Mouse (Mus musculus) MEL (cell line): Measurements from ENCODE around the gene Bod1. TPM values are rescaled to one million over a fixed set of nuclear protein-coding genes. Genes with fewer than 3 reads are reported as not detected.

ENCODE experiments used
- DNase-seq: peaks from one replicate; pipeline ENCODE4 v3.0.0; 2011; ENCODE audit warnings: low read depth, low spot score
- H3K27ac ChIP-seq: 2 replicates; pipeline ENCODE4 v1.5.1; 2012; ENCODE audit warnings: low read depth, mild to moderate bottlenecking, control low read depth, low read length, moderate library complexity; ENCODE audit not compliant: control insufficient read depth
- H3K27me3 ChIP-seq, 2 experiments: fragments of 150-350 bp in 1 of 2; sonication (generic) in 1 of 2; 2 replicates each; pipeline ENCODE4 v1.6.1; 2012; ENCODE audit warnings: low read length in 2 of 2, mild to moderate bottlenecking in 2 of 2, improper control_type of control experiment in 1 of 2, moderate library complexity in 1 of 2; ENCODE audit not compliant: insufficient read depth in 2 of 2, control insufficient read depth in 1 of 2
- H3K36me3 ChIP-seq, 2 experiments: 2 replicates each; pipeline ENCODE4 v1.6.1; 2012 to 2014; ENCODE audit warnings: low read length in 2 of 2, improper control_type of control experiment in 1 of 2, inconsistent platforms in 1 of 2, mild to moderate bottlenecking in 1 of 2; ENCODE audit not compliant: insufficient read depth in 2 of 2, control insufficient read depth in 1 of 2
- H3K4me1 ChIP-seq, 2 experiments: fragments of 150-350 bp in 1 of 2; sonication (generic) in 1 of 2; 2 replicates each; pipeline ENCODE4 v1.6.1; 2012; ENCODE audit warnings: low read length in 2 of 2, improper control_type of control experiment in 1 of 2, mild to moderate bottlenecking in 1 of 2; ENCODE audit not compliant: insufficient read depth in 2 of 2, control insufficient read depth in 1 of 2
- H3K4me3 ChIP-seq, 2 experiments: fragments of 150-350 bp in 1 of 2; sonication (generic) in 1 of 2; 2 replicates each; pipeline ENCODE4 v1.5.1; 2012; ENCODE audit warnings: low read depth in 2 of 2, low read length in 2 of 2, mild to moderate bottlenecking in 2 of 2, moderate library complexity in 2 of 2, control low read depth in 1 of 2, improper control_type of control experiment in 1 of 2; ENCODE audit not compliant: control insufficient read depth in 1 of 2, insufficient read depth in 1 of 2
- H3K79me2 ChIP-seq: 2 replicates; pipeline ENCODE4 v1.6.1; 2012; ENCODE audit warnings: mild to moderate bottlenecking, low read length, moderate library complexity; ENCODE audit not compliant: control insufficient read depth, poor library complexity, insufficient read depth
- H3K9ac ChIP-seq: 2 replicates; pipeline ENCODE4 v1.6.1; 2012; ENCODE audit warnings: low read depth, mild to moderate bottlenecking, control low read depth, low read length, moderate library complexity; ENCODE audit not compliant: control insufficient read depth, poor library complexity, severe bottlenecking
- H3K9me3 ChIP-seq: fragments of 150-350 bp; sonication (generic); replicated peaks from 2 replicates; pipeline ENCODE4 v1.6.1; 2012; ENCODE audit warnings: mild to moderate bottlenecking, low read length, improper control_type of control experiment, moderate library complexity; ENCODE audit not compliant: insufficient read depth
- CHD1 ChIP-seq: IDR thresholded peaks from 2 replicates; pipeline ENCODE4 v1.6.1; 2012; ENCODE audit warnings: low read depth, mild to moderate bottlenecking, inconsistent platforms, low read length, improper control_type of control experiment
- E2F4 ChIP-seq: IDR thresholded peaks from 2 replicates; pipeline ENCODE4 v1.6.1; 2011; ENCODE audit warnings: low read depth, low read length, improper control_type of control experiment, borderline replicate concordance
- ELF1 ChIP-seq: IDR thresholded peaks from 2 replicates; pipeline ENCODE4 v1.6.1; 2014; ENCODE audit warnings: low read depth, mild to moderate bottlenecking, inconsistent platforms, low read length, improper control_type of control experiment, moderate library complexity
- EP300 ChIP-seq, 2 experiments: IDR thresholded peaks; 2 replicates each; pipeline ENCODE4 v1.6.1; 2011; ENCODE audit warnings: improper control_type of control experiment in 2 of 2, low read length in 2 of 2, low read depth in 1 of 2, mild to moderate bottlenecking in 1 of 2
- ETS1 ChIP-seq: IDR thresholded peaks from 2 replicates; pipeline ENCODE4 v1.6.1; 2012; ENCODE audit warnings: low read depth, mild to moderate bottlenecking, inconsistent platforms, low read length, improper control_type of control experiment, moderate library complexity
- GABPA ChIP-seq: IDR thresholded peaks from 2 replicates; pipeline ENCODE4 v1.6.1; 2012; ENCODE audit warnings: low read depth, mild to moderate bottlenecking, inconsistent platforms, low read length, improper control_type of control experiment, moderate library complexity
- GATA1 ChIP-seq: IDR thresholded peaks from 2 replicates; pipeline ENCODE4 v1.6.1; 2011; ENCODE audit warnings: low read depth, low read length, improper control_type of control experiment
- KAT2A ChIP-seq: conservative IDR thresholded peaks from 2 replicates; pipeline ENCODE4 v1.6.1; 2012; ENCODE audit warnings: low read depth, low read length, improper control_type of control experiment, inconsistent platforms
- MAFK ChIP-seq: IDR thresholded peaks from 2 replicates; pipeline ENCODE4 v1.6.1; 2011; ENCODE audit warnings: low read depth, mild to moderate bottlenecking, low read length, improper control_type of control experiment, borderline replicate concordance
- MAX ChIP-seq: IDR thresholded peaks from 2 replicates; pipeline ENCODE4 v1.6.1; 2011; ENCODE audit warnings: low read length, improper control_type of control experiment
- MYC ChIP-seq: IDR thresholded peaks from 2 replicates; pipeline ENCODE4 v1.6.1; 2011; ENCODE audit warnings: low read depth, mild to moderate bottlenecking, low read length, improper control_type of control experiment, moderate library complexity
- NRF1 ChIP-seq: IDR thresholded peaks from 2 replicates; pipeline ENCODE4 v1.6.1; 2014; ENCODE audit warnings: low read depth, mild to moderate bottlenecking, inconsistent platforms, low read length, improper control_type of control experiment, moderate library complexity; ENCODE audit not compliant: poor library complexity, insufficient read depth, severe bottlenecking
- POLR2A ChIP-seq, 2 experiments: IDR thresholded peaks; 2 replicates each; pipeline ENCODE4 v1.6.1; 2011 to 2012; ENCODE audit warnings: low read length in 2 of 2, mild to moderate bottlenecking in 2 of 2, control low read depth in 1 of 2, improper control_type of control experiment in 1 of 2, low read depth in 1 of 2, moderate library complexity in 1 of 2; ENCODE audit not compliant: control insufficient read depth in 1 of 2, insufficient read depth in 1 of 2, poor library complexity in 1 of 2
- POLR2AphosphoS2 ChIP-seq: IDR thresholded peaks from 2 replicates; pipeline ENCODE4 v1.6.1; 2011; ENCODE audit warnings: low read length, improper control_type of control experiment
- SIN3A ChIP-seq: IDR thresholded peaks from 2 replicates; pipeline ENCODE4 v1.6.1; 2012; ENCODE audit warnings: low read length, improper control_type of control experiment, inconsistent platforms
- SMC3 ChIP-seq: IDR thresholded peaks from 2 replicates; pipeline ENCODE4 v1.6.1; 2011; ENCODE audit warnings: low read depth, low read length, improper control_type of control experiment
- TBP ChIP-seq: IDR thresholded peaks from 2 replicates; pipeline ENCODE4 v1.8.0; 2011; ENCODE audit warnings: low read depth, low read length, improper control_type of control experiment
- UBTF ChIP-seq: IDR thresholded peaks from 2 replicates; pipeline ENCODE4 v1.6.1; 2012; ENCODE audit warnings: low read depth, mild to moderate bottlenecking, inconsistent platforms, low read length, improper control_type of control experiment, moderate library complexity, borderline replicate concordance; ENCODE audit not compliant: insufficient read depth
- ZC3H11A ChIP-seq: IDR thresholded peaks from 2 replicates; pipeline ENCODE4 v1.6.1; 2012; ENCODE audit warnings: low read depth, mild to moderate bottlenecking, inconsistent platforms, low read length, improper control_type of control experiment
- ZKSCAN1 ChIP-seq: IDR thresholded peaks from 2 replicates; pipeline ENCODE4 v1.6.1; 2012; ENCODE audit warnings: low read depth, mild to moderate bottlenecking, inconsistent platforms, low read length, improper control_type of control experiment, moderate library complexity
- ZMIZ1 ChIP-seq: IDR thresholded peaks from 2 replicates; pipeline ENCODE4 v1.6.1; 2012; ENCODE audit warnings: low read depth, mild to moderate bottlenecking, inconsistent platforms, low read length, improper control_type of control experiment, moderate library complexity
- polyA plus RNA-seq, 2 experiments: library from polyadenylated mRNA; stranded (reverse) in 1 of 2; unstranded in 1 of 2; fragments of >175 nt in 1 of 2; fragments of >200 nt in 1 of 2; gene quantifications; 2 replicates each; pipeline versions ENCODE4 v1.2.1 to v1.2.4; 2012; ENCODE audit warnings: low replicate concordance in 2 of 2, low read depth in 1 of 2; ENCODE audit not compliant: insufficient read length in 2 of 2, insufficient read depth in 1 of 2, missing spikeins in 1 of 2
- total RNA-seq: library from RNA; depleted of rRNA; stranded (reverse); fragments of 300-350 nt; gene quantifications from 2 replicates; pipeline ENCODE4 v1.2.3, GENCODE M21; 2012

The Bod1 gene
- total and polyA plus RNA-seq, 3 experiments = 40.0 to 47.3 TPM; not detected in 1

GRCm38 (mm10) chr11:31719090-31719489 lies 47.4 kb upstream of the Bod1 start:
- Histone ChIP-seq H3K27me3 (no peaks in the 10 kb centered on the region), H3K4me3 (no peak overlapping the region), H3K79me2 (no peaks in the 10 kb centered on the region), H3K9me3 (no peaks in the 10 kb centered on the region), H3K9ac (no peak overlapping the region), H3K36me3 (no peaks in the 10 kb centered on the region), H3K27ac (no peak overlapping the region), H3K4me1 (no peaks in the 10 kb centered on the region)
- TF ChIP-seq TBP (no peak), GATA1 (no peak), EP300 (IDR thresholded peaks at IDR 0.05; ENCODE audit: low read depth in 1 of 2, low read length in 2 of 2) (no peak), SMC3 (no peak), E2F4 (no peak), POLR2AphosphoS2 (no peak), SIN3A (no peak), ZMIZ1 (no peak), ZKSCAN1 (no peak), POLR2A (IDR thresholded peaks at IDR 0.05; ENCODE audit: control insufficient read depth in 1 of 2, insufficient read depth in 1 of 2, low read depth in 1 of 2, low read length in 2 of 2, poor library complexity in 1 of 2) (no peak)
- DNase-seq = no peak

DNA sequence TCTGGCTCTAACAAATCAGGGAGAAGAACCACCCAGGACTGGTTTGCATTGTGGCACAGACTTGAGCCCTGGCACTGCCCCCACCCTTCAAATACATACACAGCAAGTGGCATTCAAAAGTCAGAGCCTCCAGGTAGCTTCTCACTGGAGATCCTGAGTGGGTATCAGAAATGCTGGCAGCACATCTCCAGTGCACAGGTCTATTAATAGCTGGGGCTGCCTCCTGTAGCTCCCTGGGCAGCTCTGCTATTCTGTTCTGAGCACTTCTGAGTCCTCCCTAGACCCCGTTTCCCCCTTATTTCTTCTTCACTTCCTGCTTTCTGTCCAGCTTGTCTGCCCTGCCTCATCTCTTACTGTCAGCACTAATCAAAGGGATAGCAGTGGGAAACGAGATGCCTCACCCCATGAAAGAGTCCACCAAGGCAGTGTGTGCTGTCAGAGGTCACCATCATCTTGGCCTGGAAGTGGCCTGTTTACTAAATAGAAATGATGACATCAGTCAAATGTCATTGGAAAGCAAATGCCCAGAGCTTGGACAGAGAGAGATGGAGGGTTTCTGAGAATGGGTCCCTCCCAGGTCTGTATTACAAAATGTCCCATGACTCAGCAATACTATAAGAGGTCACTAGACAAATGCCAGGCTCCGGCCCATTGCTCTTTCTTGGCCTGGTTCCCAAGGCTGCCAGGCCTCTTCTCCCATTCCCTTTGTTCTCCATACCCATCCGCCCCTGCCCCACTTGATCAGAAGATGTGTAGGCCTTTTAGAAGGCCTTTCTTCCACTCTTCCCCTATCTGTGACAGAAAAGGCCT lies 46.4 kb upstream of the Bod1 start:
- DNase-seq = no peak
- H3K4me1 ChIP-seq = no peaks in the 10 kb centered on the region
- H3K79me2 ChIP-seq = no peaks in the 10 kb centered on the region

GRCm38 (mm10) chr11:31713641-31714121 lies 42.0 kb upstream of the Bod1 start:
- TF ChIP-seq ZC3H11A (no peak), MAX (no peak), SMC3 (no peak), ELF1 (no peak), UBTF (no peak), KAT2A (no peak), CHD1 (no peak), ZKSCAN1 (no peak)
- Histone ChIP-seq H3K4me3 (no peak overlapping the region), H3K9ac (no peak overlapping the region), H3K27ac (no peak overlapping the region), H3K79me2 (no peaks in the 10 kb centered on the region), H3K4me1 (no peaks in the 10 kb centered on the region), H3K27me3 (peaks cover 2 to 12% of the 10 kb centered on the region in 2 experiments), H3K9me3 (no peaks in the 10 kb centered on the region), H3K36me3 (no peaks in the 10 kb centered on the region)
- no peak for DNase-seq

More for the DNA sequence above, 46.4 kb upstream of the Bod1 start:
- no peaks in the 10 kb centered on the region for H3K36me3 ChIP-seq
- TF ChIP-seq ETS1 = no peak
- TF ChIP-seq MAFK = no peak
- TF ChIP-seq ZKSCAN1 = no peak
- no peak for TF ChIP-seq MAX
- no peak for TF ChIP-seq NRF1
- no peak for TF ChIP-seq GATA1
- no peak for TF ChIP-seq MYC
- no peak for TF ChIP-seq GABPA
- TF ChIP-seq, all 39 proteins: peak for 0
- Histone ChIP-seq H3K9me3 (no peaks in the 10 kb centered on the region), H3K4me3 (no peak overlapping the region), H3K9ac (no peak overlapping the region), H3K27me3 (no peaks in the 10 kb centered on the region; a peak in 1 of 4 replicates), H3K27ac (no peak overlapping the region)
